Mouse (Mus musculus) kidney, postnatal 0 days (tissue): ENCODE results near the gene Rps2. TPM values are rescaled to one million over a fixed set of nuclear protein-coding genes. Genes with fewer than 3 reads are reported as not detected.

Experiments
- ATAC-seq: fragments of 200-750 bp; cut with Nextera tagmentation; replicated peaks from 2 replicates; pipeline ENCODE4 v1.8.0; 2017; ENCODE audit warnings: low read depth, moderate number of reproducible peaks, moderate TSS enrichment, moderate library complexity; ENCODE audit not compliant: low FRiP score
- DNase-seq: peaks from one replicate; pipeline ENCODE4 v3.0.0-alpha.2; 2016; ENCODE audit warnings: low spot score
- H3K27ac ChIP-seq: fragments of 300-500 bp; sonication (generic); 2 replicates; pipeline ENCODE4 v1.5.1; 2014; ENCODE audit warnings: mild to moderate bottlenecking
- H3K27me3 ChIP-seq: fragments of 300-500 bp; sonication (generic); 2 replicates; pipeline ENCODE4 v1.6.1; 2014; ENCODE audit warnings: low read length, mixed read lengths; ENCODE audit not compliant: insufficient read depth
- H3K36me3 ChIP-seq: fragments of 300-500 bp; sonication (generic); 2 replicates; pipeline ENCODE4 v1.6.1; 2014; ENCODE audit warnings: low read length, mixed read lengths; ENCODE audit not compliant: insufficient read depth
- H3K4me1 ChIP-seq: fragments of 300-500 bp; sonication (generic); replicated peaks from 2 replicates; pipeline ENCODE4 v1.6.1; 2014; ENCODE audit warnings: antibody characterized with exemption, low read length, mixed read lengths; ENCODE audit not compliant: insufficient read depth
- H3K4me2 ChIP-seq: fragments of 300-500 bp; sonication (generic); 2 replicates; pipeline ENCODE4 v1.6.1; 2014; ENCODE audit warnings: mild to moderate bottlenecking, low read length, moderate library complexity, mixed read lengths
- H3K4me3 ChIP-seq: fragments of 300-500 bp; sonication (generic); replicated peaks from 2 replicates; pipeline ENCODE4 v1.5.1; 2014; ENCODE audit warnings: low read depth, low read length
- H3K9ac ChIP-seq: fragments of 300-500 bp; sonication (generic); 2 replicates; pipeline ENCODE4 v1.6.1; 2014; ENCODE audit warnings: low read depth, low read length
- H3K9me3 ChIP-seq: fragments of 300-500 bp; sonication (generic); replicated peaks from 2 replicates; pipeline ENCODE4 v1.6.1; 2016; ENCODE audit warnings: low read length, inconsistent platforms, mixed read lengths
- CTCF ChIP-seq: IDR thresholded peaks from 2 replicates; pipeline ENCODE4 v1.5.1; 2016; ENCODE audit warnings: antibody characterized with exemption, low read depth, mild to moderate bottlenecking, moderate library complexity
- WGBS: fragments of 180-500 bp; shearing (Covaris S2); extraction: QIAGEN DNeasy Blood & Tissue Kit; methylation state at CpG from one replicate; pipeline ENCODE4 v1.1.7; 2014; 5-methylcytosine and 5-hydroxymethylcytosine counted together
- polyA plus RNA-seq: library from polyadenylated mRNA; unstranded; fragments of >200 nt; fragmentation: Nextera tagmentation; extraction: Ambion mirVana; gene quantifications from 2 replicates; pipeline ENCODE4 v1.2.1, GENCODE M21; 2015

The Rps2 gene
- polyA plus RNA-seq, 1 experiment from 2014 or later: 1,460 TPM

DNA sequence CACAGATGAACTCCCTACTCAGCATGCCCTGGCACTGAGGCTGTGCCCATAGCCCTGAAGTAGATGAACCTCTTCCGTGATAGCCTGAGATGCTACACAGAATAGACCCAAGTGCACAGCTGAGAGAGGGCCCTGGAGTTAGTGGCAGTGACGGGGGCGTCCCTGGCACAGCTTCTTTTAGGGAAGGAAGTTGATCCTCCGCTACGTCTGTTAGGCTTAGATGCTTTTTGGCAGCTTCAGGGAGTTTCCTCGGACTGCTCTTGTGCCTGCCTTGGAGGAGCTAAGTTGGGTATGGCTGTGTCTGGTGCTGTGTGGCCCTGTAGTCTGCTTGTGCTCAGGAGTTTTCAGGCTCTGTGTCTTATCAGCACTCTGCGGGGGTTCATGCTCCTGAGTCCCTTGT lies 43.6 kb upstream of the Rps2 start:
- Histone ChIP-seq H3K9ac (no peak overlapping the region), H3K36me3 (peaks cover 25% of the 10 kb centered on the region), H3K4me3 (no peak overlapping the region), H3K4me1 (peaks cover 21% of the 10 kb centered on the region), H3K27ac (no peak overlapping the region), H3K9me3 (no peaks in the 10 kb centered on the region), H3K27me3 (no peaks in the 10 kb centered on the region), H3K4me2 (no peak overlapping the region)
- DNase-seq (no peak), ATAC-seq (no peak)
- TF ChIP-seq CTCF: no peak
- 78% methylated on average over 7 of the region's 7 CpGs for WGBS

DNA sequence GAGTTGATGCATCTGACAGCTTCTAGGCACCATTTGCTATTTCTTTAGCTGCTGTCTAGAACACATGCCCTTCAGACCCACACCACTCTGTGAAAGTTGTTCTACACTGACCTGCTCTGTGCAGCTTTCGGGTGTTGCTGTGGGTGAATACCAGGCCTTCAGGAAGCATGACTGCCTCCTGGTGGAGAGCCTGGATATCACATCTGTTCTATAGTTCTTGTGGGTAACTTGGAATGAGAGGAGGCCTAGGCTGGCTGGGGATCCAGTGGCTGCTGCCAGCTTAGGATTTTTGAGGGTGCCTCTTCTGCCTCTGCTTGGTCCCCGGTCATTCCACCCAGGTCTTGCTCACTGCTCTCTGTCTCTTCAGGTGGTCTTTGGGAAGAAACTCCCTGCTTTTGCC lies 41.7 kb upstream of the Rps2 start:
- H3K27ac ChIP-seq: no peak overlapping the region
- WGBS: 64% methylated on average over 2 of the region's 2 CpGs
- no peak overlapping the region for H3K4me2 ChIP-seq
- DNase-seq (peak; percentile 85), ATAC-seq (0 out of 2 replicates have a peak, but pooled peaks have one; percentile 23)
- peaks cover 13% of the 10 kb centered on the region for H3K4me1 ChIP-seq
- H3K4me3 ChIP-seq: no peak overlapping the region
- H3K9me3 ChIP-seq: no peaks in the 10 kb centered on the region
- no peaks in the 10 kb centered on the region for H3K27me3 ChIP-seq
- peaks cover 41% of the 10 kb centered on the region for H3K36me3 ChIP-seq
- no peak overlapping the region for H3K9ac ChIP-seq
- TF ChIP-seq CTCF: peak; percentile 85

DNA sequence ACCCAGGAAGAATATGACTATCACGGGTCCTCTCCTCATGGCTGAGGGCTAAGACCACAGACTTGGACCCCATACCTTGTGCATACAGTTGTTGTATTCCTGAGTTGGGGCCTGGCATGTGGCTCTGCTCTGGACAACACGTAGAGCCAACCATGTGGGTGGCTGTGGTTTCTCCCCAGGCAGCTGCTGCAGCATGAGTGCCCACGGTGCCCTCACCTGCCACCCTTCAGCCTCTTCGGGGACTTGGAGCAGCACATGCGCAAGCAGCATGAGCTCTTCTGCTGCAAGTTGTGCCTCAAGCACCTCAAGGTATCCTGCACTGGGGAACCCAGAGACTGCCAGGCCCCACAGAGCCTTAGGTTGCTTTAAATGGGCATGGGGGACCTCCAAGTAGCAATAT lies 41.0 kb upstream of the Rps2 start:
- no peaks in the 10 kb centered on the region for H3K9me3 ChIP-seq
- H3K9ac ChIP-seq: no peak overlapping the region
- H3K4me2 ChIP-seq: no peak overlapping the region
- no peak for DNase-seq
- H3K4me1 ChIP-seq: peaks cover 6% of the 10 kb centered on the region
- peaks cover 45% of the 10 kb centered on the region for H3K36me3 ChIP-seq
- H3K27me3 ChIP-seq: no peaks in the 10 kb centered on the region
- H3K27ac ChIP-seq: no peak overlapping the region
- H3K4me3 ChIP-seq: no peak overlapping the region
- 93% methylated on average over 5 of the region's 5 CpGs for WGBS
- TF ChIP-seq CTCF: no peak
- no peak for ATAC-seq

DNA sequence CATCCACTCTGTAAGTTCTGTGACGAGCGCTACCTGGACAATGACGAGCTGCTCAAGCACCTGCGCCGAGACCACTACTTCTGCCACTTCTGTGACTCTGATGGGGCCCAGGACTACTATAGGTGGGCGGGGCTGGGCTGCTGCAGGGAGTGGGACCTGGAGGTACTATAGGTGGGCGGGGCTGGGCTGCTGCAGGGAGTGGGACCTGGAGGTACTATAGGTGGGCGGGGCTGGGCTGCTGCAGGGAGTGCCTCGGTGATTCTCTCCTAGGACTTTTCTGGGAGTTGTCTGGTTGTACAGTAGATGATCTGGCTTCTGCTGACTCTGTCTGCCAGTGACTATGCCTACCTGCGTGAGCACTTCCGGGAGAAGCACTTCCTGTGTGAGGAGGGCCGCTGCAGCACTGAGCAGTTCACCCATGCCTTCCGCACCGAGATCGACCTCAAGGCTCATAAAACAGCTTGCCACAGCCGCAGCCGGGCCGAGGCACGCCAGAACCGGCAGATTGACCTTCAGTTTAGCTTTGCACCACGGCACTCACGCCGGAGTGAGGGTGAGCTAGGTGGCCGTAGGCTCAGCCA lies 40.3 kb upstream of the Rps2 start:
- H3K36me3 ChIP-seq: peaks cover 48% of the 10 kb centered on the region
- no peak for TF ChIP-seq CTCF
- H3K27ac ChIP-seq: no peak overlapping the region
- H3K9me3 ChIP-seq: no peaks in the 10 kb centered on the region
- H3K4me1 ChIP-seq: no peaks in the 10 kb centered on the region
- H3K4me3 ChIP-seq: no peak overlapping the region
- DNase-seq (no peak), ATAC-seq (no peak)
- H3K27me3 ChIP-seq: no peaks in the 10 kb centered on the region
- WGBS: 81% methylated on average over 24 of the region's 24 CpGs
- H3K4me2 ChIP-seq: no peak overlapping the region
- H3K9ac ChIP-seq: no peak overlapping the region

DNA sequence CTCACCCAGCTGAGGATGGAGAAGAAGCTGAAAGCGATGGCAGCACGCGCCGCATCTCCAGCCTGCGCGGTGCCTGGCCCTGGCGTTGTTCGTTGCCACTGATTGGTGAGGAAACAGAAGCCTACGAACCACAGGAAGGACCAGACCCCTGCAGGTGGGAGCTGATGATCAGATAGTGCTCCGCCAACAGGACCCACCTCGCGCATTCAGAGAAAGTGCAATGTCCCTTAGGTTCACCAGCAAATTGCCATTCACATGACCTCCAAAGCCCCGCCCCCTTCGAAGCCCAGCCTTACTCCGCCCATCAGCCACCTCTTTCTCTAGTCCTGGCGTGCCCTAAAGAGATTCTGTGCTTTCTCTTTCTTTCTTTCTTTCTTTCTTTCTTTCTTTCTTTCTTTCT lies 31.4 kb upstream of the Rps2 start:
- TF ChIP-seq CTCF: no peak
- ATAC-seq (no peak), DNase-seq (peak; percentile 73)
- peaks cover 14% of the 10 kb centered on the region for H3K27me3 ChIP-seq
- no peaks in the 10 kb centered on the region for H3K9me3 ChIP-seq
- H3K4me1 ChIP-seq: peaks cover 15% of the 10 kb centered on the region
- no peak overlapping the region for H3K4me3 ChIP-seq
- WGBS: 40% methylated on average over 16 of the region's 16 CpGs
- no peak overlapping the region for H3K27ac ChIP-seq
- H3K9ac ChIP-seq: no peak overlapping the region
- 0 out of 2 replicates have a peak, but pooled peaks cover 4% of the 10 kb centered on the region for H3K36me3 ChIP-seq
- H3K4me2 ChIP-seq: peak overlapping the region; percentile 1; the same call in 1 of the 2 replicates

DNA sequence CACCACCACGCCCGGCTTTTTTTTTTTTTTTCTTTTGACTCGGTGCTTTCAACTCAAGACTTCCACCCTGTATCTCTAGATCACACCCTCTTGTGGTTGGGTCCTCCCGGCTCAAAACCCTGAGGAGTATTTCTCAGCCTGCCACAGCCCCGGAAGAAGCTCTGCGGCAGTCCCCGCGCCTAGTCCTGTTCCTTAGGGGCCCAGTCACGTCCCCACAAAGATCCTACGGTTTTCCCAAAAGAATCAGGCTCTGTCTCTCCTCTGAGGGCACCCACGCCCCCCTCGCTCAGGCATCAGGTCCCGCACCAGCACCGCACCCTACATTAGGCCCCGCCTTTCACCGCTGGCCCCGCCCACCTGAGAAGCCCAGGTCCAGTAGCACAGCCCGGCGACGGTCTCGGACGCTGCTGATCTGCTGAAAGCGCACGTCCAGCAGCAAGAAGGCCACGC lies 30.7 kb upstream of the Rps2 start:
- H3K4me2 ChIP-seq: peak overlapping the region; percentile 61
- peak; percentile 20; the same call in 1 of the 2 replicates for TF ChIP-seq CTCF
- ATAC-seq (peak; percentile 52), DNase-seq (no peak)
- 0 out of 2 replicates have a peak, but pooled peaks cover 2% of the 10 kb centered on the region for H3K36me3 ChIP-seq
- H3K4me3 ChIP-seq: peak overlapping the region; percentile 32
- H3K4me1 ChIP-seq: peaks cover 15% of the 10 kb centered on the region
- peak overlapping the region; percentile 40 for H3K9ac ChIP-seq
- under 1% methylated on average over 24 of the region's 25 CpGs for WGBS
- H3K27ac ChIP-seq: no peak overlapping the region
- no peaks in the 10 kb centered on the region for H3K9me3 ChIP-seq
- peaks cover 14% of the 10 kb centered on the region for H3K27me3 ChIP-seq
